ENCODE assay signal across 18 mouse cellular contexts in the genomic region with DNA sequence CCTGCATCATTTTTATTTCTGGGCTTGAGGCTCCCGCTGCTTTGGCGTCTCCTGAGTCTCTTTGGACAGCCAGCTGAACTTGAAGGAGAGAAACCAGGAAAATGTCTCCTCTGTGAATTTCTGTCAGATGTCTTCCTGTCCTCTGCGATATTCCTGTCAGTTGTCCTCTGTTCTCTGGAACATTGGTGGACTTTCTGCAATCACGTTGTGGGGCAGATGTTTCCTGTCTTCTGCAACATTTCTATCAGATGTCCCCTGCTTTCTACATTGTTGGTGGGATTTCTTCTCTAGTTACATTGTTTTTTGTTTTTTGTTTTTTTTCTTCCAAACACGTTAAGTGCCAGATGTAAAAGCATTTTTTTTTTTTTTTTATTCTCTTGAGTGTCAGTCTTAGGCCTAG.
"Had no signal": no experiment of that assay in that cellular context is flagged by ENCODE, and none has a peak within 500 bp of the region (broad histone marks: within the 10 kb centered on the region; RNA-seq: fewer than 3 reads in every experiment).

No protein-coding gene starts in this region.

- H3K4me2 ChIP-seq: lung, embryonic 15.5 days; midbrain, embryonic 12.5 days; neural tube, embryonic 13.5 days; neural tube, embryonic 15.5 days had no signal

- H3K4me3 ChIP-seq: lung, embryonic 15.5 days; midbrain, embryonic 10.5 days; midbrain, embryonic 12.5 days; myocyte; neural tube, embryonic 13.5 days; neural tube, embryonic 15.5 days had no signal

- H3K4me1 ChIP-seq: lung, embryonic 15.5 days; midbrain, embryonic 10.5 days; midbrain, embryonic 12.5 days; neural tube, embryonic 13.5 days; neural tube, embryonic 15.5 days had no signal

- H3K27ac ChIP-seq: liver, embryonic 14.5 days; lung, embryonic 15.5 days; midbrain, embryonic 10.5 days; midbrain, embryonic 12.5 days; neural tube, embryonic 13.5 days; neural tube, embryonic 15.5 days had no signal

- H3K36me3 ChIP-seq: lung, embryonic 15.5 days; midbrain, embryonic 10.5 days; midbrain, embryonic 12.5 days; neural tube, embryonic 13.5 days; neural tube, embryonic 15.5 days had no signal

- ATAC-seq: midbrain, embryonic 16.5 days had no signal

- H3K9ac ChIP-seq: liver, embryonic 14.5 days; lung, embryonic 15.5 days; midbrain, embryonic 12.5 days; neural tube, embryonic 13.5 days; neural tube, embryonic 15.5 days had no signal

- DNase-seq: lung, postnatal 4 days; midbrain, embryonic 14.5 days; retina, postnatal 1 day; right cerebral cortex, adult 18-20 months; right cerebral cortex, postnatal 25 days; right cerebral cortex, postnatal 4 days; spleen, adult 18-20 months; thymus, adult 18-20 months; thymus, postnatal 14 days; thymus, postnatal 36 days had no signal

- H3K27me3 ChIP-seq: lung, embryonic 15.5 days; midbrain, embryonic 12.5 days; neural tube, embryonic 13.5 days; neural tube, embryonic 15.5 days had no signal

- H3K9me3 ChIP-seq: lung, embryonic 15.5 days; midbrain, embryonic 10.5 days; midbrain, embryonic 12.5 days; neural tube, embryonic 13.5 days; neural tube, embryonic 15.5 days had no signal
